In the genomic region with DNA sequence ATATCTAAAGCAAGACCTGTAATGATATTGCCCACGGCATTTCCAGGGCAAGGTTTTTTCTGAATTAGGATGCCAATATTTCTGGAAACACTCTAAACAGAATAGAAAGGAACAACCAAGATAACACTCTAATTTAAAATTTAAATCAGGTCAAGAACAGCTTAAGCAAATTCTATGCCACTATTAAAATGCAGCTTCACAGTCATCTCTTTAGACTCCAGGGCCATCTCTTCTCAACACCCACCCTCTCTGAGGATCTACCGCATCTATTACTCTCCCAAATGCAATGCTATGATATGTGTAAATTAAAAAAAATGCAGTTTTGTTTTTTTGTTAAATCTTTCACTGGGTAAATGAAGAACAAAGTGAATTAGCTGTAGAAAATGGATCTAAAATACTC, we compare ENCODE assay signal across 21 mouse cellular contexts.
DNase-seq lines count a peak whose midpoint lies in the region; ATAC-seq lines count a peak whose summit lies in the region.
"Had no signal": no experiment of that assay in that cellular context is flagged by ENCODE, and none has a peak within 500 bp of the region (broad histone marks: within the 10 kb centered on the region; RNA-seq: fewer than 3 reads in every experiment).

No protein-coding gene starts in this region.

- DNase-seq in frontal cortex, postnatal 36 days (ENCODE audit: low spot score in 2 of 2) = no peak
- no peak for DNase-seq in midbrain, embryonic 11.5 days (ENCODE audit: low spot score, missing footprints)
- no peak for DNase-seq in midbrain, embryonic 10.5 days (ENCODE audit: low spot score)
- peak; percentile 12 for DNase-seq in midbrain, embryonic 14.5 days
- DNase-seq: adrenal gland, adult 2 months; adrenal gland, adult 8-10 months; adrenal gland, postnatal 10 days; adrenal gland, postnatal 14 days; adrenal gland, postnatal 25 days; adrenal gland, postnatal 36 days; B cell, adult 2 months; cerebellum, adult 11 months; cerebellum, adult 11-12 months; cerebellum, adult 18-20 months had no signal

- no peak overlapping the region for H3K27ac ChIP-seq in midbrain, embryonic 11.5 days (ENCODE audit: low read depth, low read length)
- no peak overlapping the region for H3K27ac ChIP-seq in midbrain, embryonic 10.5 days (replicated peaks)
- H3K27ac ChIP-seq in midbrain, embryonic 14.5 days (replicated peaks; ENCODE audit: low read depth, low read length) = no peak overlapping the region
- H3K27ac ChIP-seq in midbrain, embryonic 13.5 days = no peak overlapping the region

- no peaks in the 10 kb centered on the region for H3K36me3 ChIP-seq in midbrain, embryonic 11.5 days (ENCODE audit: control insufficient read depth, insufficient read depth, low read length)
- H3K36me3 ChIP-seq in midbrain, embryonic 10.5 days = no peaks in the 10 kb centered on the region
- no peaks in the 10 kb centered on the region for H3K36me3 ChIP-seq in midbrain, embryonic 14.5 days (ENCODE audit: control insufficient read depth, insufficient read depth, low read length)
- no peaks in the 10 kb centered on the region for H3K36me3 ChIP-seq in midbrain, embryonic 13.5 days
- H3K36me3 ChIP-seq: G1E had no signal

- no peak overlapping the region for H3K9ac ChIP-seq in midbrain, embryonic 11.5 days (ENCODE audit: low read length)
- no peak overlapping the region for H3K9ac ChIP-seq in midbrain, embryonic 14.5 days (replicated peaks; ENCODE audit: low read length)
- H3K9ac ChIP-seq in midbrain, embryonic 13.5 days (replicated peaks) = no peak overlapping the region

- H3K4me3 ChIP-seq in midbrain, embryonic 11.5 days (ENCODE audit: low read depth, low read length) = no peak overlapping the region
- H3K4me3 ChIP-seq in midbrain, embryonic 10.5 days = no peak overlapping the region
- H3K4me3 ChIP-seq in midbrain, embryonic 14.5 days (replicated peaks; ENCODE audit: low read depth, low read length) = no peak overlapping the region
- no peak overlapping the region for H3K4me3 ChIP-seq in midbrain, embryonic 13.5 days (replicated peaks)

- H3K27me3 ChIP-seq in midbrain, embryonic 11.5 days (ENCODE audit: control insufficient read depth, insufficient read depth, low read length) = no peaks in the 10 kb centered on the region
- no peaks in the 10 kb centered on the region for H3K27me3 ChIP-seq in midbrain, embryonic 10.5 days (ENCODE audit: low read depth, poor library complexity, severe bottlenecking)
- no peaks in the 10 kb centered on the region for H3K27me3 ChIP-seq in midbrain, embryonic 14.5 days (ENCODE audit: control insufficient read depth, insufficient read depth, low read length)
- no peaks in the 10 kb centered on the region for H3K27me3 ChIP-seq in midbrain, embryonic 13.5 days
- H3K27me3 ChIP-seq: CH12.LX, Patski had no signal

- 85% methylated on average over 2 of the region's 2 CpGs for WGBS in midbrain, embryonic 11.5 days
- 93% methylated on average over 2 of the region's 2 CpGs for WGBS in midbrain, embryonic 10.5 days
- 56% methylated on average over 2 of the region's 2 CpGs for WGBS in midbrain, embryonic 14.5 days
- WGBS in midbrain, embryonic 13.5 days = 66% methylated on average over 2 of the region's 2 CpGs

- no peaks in the 10 kb centered on the region for H3K9me3 ChIP-seq in midbrain, embryonic 11.5 days (ENCODE audit: control insufficient read depth, low read length)
- no peaks in the 10 kb centered on the region for H3K9me3 ChIP-seq in midbrain, embryonic 10.5 days (replicated peaks)
- H3K9me3 ChIP-seq in midbrain, embryonic 14.5 days (ENCODE audit: control insufficient read depth, low read length) = no peaks in the 10 kb centered on the region
- H3K9me3 ChIP-seq in midbrain, embryonic 13.5 days = no peaks in the 10 kb centered on the region
- H3K9me3 ChIP-seq: G1E had no signal

- no peaks in the 10 kb centered on the region for H3K4me1 ChIP-seq in midbrain, embryonic 11.5 days (ENCODE audit: control insufficient read depth, insufficient read depth, low read length)
- no peaks in the 10 kb centered on the region for H3K4me1 ChIP-seq in midbrain, embryonic 10.5 days
- no peaks in the 10 kb centered on the region for H3K4me1 ChIP-seq in midbrain, embryonic 14.5 days (ENCODE audit: control insufficient read depth, insufficient read depth, low read length)
- no peaks in the 10 kb centered on the region for H3K4me1 ChIP-seq in midbrain, embryonic 13.5 days (replicated peaks)

- no peak overlapping the region for H3K4me2 ChIP-seq in midbrain, embryonic 11.5 days
- no peak overlapping the region for H3K4me2 ChIP-seq in midbrain, embryonic 14.5 days (ENCODE audit: low read length)
- no peak overlapping the region for H3K4me2 ChIP-seq in midbrain, embryonic 13.5 days (replicated peaks)

- peak; percentile 64; the same call in 1 of the 2 replicates for ATAC-seq in frontal cortex, adult (ENCODE audit: low TSS enrichment)
- 0 out of 2 replicates have a peak, but pooled peaks have one; percentile 50 for ATAC-seq in midbrain, embryonic 11.5 days (ENCODE audit: low FRiP score)
- no peak for ATAC-seq in midbrain, embryonic 14.5 days (ENCODE audit: low FRiP score, low TSS enrichment)
- ATAC-seq in midbrain, embryonic 13.5 days = no peak
- ATAC-seq: activated CD4-positive, CD25-positive, alpha-beta regulatory T cell, adult 4 months; CD4-positive, CD25-positive, alpha-beta regulatory T cell, adult 4 months; Patski had no signal

Comparison
In these comparisons a context has a peak if more than half of its experiments do, and no peak if none do; other contexts are left out.
1. ATAC-seq: peak in frontal cortex, adult (single experiment) and midbrain, embryonic 11.5 days (single experiment); none in midbrain, embryonic 14.5 days (single experiment) and midbrain, embryonic 13.5 days (single experiment).